Comparison of ENCODE assay signal across 8 mouse cellular contexts in the genomic region with DNA sequence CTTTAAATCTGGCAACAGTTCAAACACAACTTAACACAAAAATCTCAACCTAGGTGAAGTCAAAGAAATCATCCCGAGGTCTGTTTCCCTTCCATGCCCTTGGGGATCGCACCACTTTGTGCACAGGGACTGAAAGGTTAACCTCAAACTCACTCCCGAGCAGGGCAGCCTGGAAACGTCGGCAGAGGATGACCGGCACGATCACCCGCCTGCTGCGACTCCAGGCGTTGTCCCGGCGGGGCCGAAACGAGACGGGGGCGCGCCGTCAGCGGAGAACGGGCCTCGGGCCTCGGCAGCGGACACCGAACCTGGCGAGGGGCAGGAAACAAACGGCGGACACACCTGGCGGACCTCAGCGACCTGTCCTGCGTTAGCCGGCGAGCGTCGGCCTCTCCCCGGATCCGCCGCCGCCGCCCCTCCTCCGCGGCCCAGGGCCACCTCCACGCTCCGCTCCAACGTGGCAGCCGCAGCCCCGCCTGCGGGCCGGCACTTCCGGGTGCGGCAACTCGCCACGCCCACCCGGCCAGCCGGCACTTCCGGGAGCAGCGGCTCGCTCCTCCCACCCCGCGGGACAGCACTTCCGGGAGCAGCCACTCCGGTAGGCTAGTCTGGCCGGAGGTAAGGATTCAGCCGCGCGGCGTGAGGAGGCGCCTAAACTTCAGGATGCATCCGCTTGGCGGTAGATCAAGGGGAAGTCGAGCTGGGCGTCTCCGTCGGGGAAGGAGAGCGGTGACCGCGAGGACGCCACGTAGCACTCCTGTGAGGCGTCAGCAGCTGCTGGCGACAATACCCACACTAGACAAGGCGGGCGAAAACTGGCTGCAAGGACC. TPM values are rescaled to one million over a fixed set of nuclear protein-coding genes. Genes with fewer than 3 reads are reported as not detected.
A peak's percentile ranks its signal among the peaks of the same experiment; 100 is the strongest.
DNase-seq lines count a peak whose midpoint lies in the region; ATAC-seq lines count a peak whose summit lies in the region.

A gene (minus strand): TSS at position 474 of the 830 bp plus-strand sequence.

- peak; percentile 94 for DNase-seq in adipocyte (ENCODE audit: low spot score)
- peak; percentile 96 for DNase-seq in embryo, embryonic 10 days (ENCODE audit: low spot score)
- DNase-seq in gastrocnemius, postnatal 14 days = peak; percentile 99
- DNase-seq in left cerebral cortex, postnatal 10 days (ENCODE audit: extremely low spot score in 1 of 2, low spot score in 2 of 2) = peak; percentile 96 to 99
- DNase-seq in right cerebral cortex, postnatal 25 days = peak; percentile 99
- DNase-seq in urinary bladder, postnatal 4 days (ENCODE audit: low spot score in 2 of 2) = peak; percentile 98

- intact Hi-C loops in gastrocnemius, postnatal 14 days (cut with DNase I; ENCODE audit: low total_unique reads) = no loop called here
- intact Hi-C loops in left cerebral cortex, postnatal 10 days (cut with DNase I) = no loop called here

- ATAC-seq in inflammation-experienced regulatory T-cells, adult 6 months = peak; percentile 95
- peak; percentile 95 for ATAC-seq in megakaryocyte-erythroid progenitor cell, adult 5-6 weeks (replicated peaks; ENCODE audit: low FRiP score, low TSS enrichment, poor library complexity, severe bottlenecking)

RNA-seq across cellular contexts. Expression of the gene that starts here (rescaled TPM):
- 10 to 100 TPM; 70.6 to 82.8 TPM for total RNA-seq in gastrocnemius, postnatal 14 days (2021)
- 100 to 1,000 TPM in 1 of 3 experiments, 10 to 100 TPM in 2; 71.1 to 124 (median 73.2) TPM for polyA plus RNA-seq in inflammation-experienced regulatory T-cells, adult 6 months (2017; shearing (Covaris generic))
- 10 to 100 TPM; 97.3 to 97.6 TPM for total RNA-seq in left cerebral cortex, postnatal 10 days (2021)
- total RNA-seq in megakaryocyte-erythroid progenitor cell, adult 5-6 weeks (2014; fragmentation: Nextera tagmentation) = 121 and 126 TPM in 2 replicates
- total RNA-seq in megakaryocyte-erythroid progenitor cell, adult 5-6 weeks (2017) = 95.7 and 121 TPM in 2 replicates

Comparison
In these comparisons a context has a peak if more than half of its experiments do, and no peak if none do; other contexts are left out.
1. Peak in every context shown above with its lines: DNase-seq and ATAC-seq.